Mouse (Mus musculus) lung, adult 2 months (tissue): ENCODE data around the gene Fbxo31.

Source experiments
- CTCF ChIP-seq: fragments of 200-500 bp; IDR thresholded peaks from 2 replicates; pipeline ENCODE4 v1.5.1; 2011; ENCODE audit warnings: mild to moderate bottlenecking, low read length, control low read depth; ENCODE audit not compliant: insufficient read depth
- POLR2A ChIP-seq: fragments of 200-500 bp; IDR thresholded peaks from 2 replicates; pipeline ENCODE4 v1.6.1; 2011; ENCODE audit warnings: low read depth, mild to moderate bottlenecking, control low read depth, low read length, borderline replicate concordance; ENCODE audit errors: extremely low read depth

- TF ChIP-seq POLR2A (no peak), CTCF (no peak)
These were observed 35.7 kb downstream of the Fbxo31 start for GRCm38 (mm10) chr8:121542901-121543300.
